Mouse (Mus musculus) C2C12 (cell line): ENCODE data around the gene 4933427D14Rik. TPM values are rescaled to one million over a fixed set of nuclear protein-coding genes. Genes with fewer than 3 reads are reported as not detected.

Experiments used
- H3K27me3 ChIP-seq: one replicate; pipeline ENCODE4 v1.6.1; 2011; ENCODE audit not compliant: control insufficient read depth, insufficient read depth, insufficient read length
- H3K36me3 ChIP-seq: one replicate; pipeline ENCODE4 v1.6.1; 2011; ENCODE audit not compliant: control insufficient read depth, insufficient read depth
- H3K4me3 ChIP-seq: one replicate; pipeline ENCODE4 v1.5.1; 2011; ENCODE audit warnings: mild to moderate bottlenecking, control low read depth; ENCODE audit not compliant: poor library complexity, insufficient read depth, severe bottlenecking
- H3K79me2 ChIP-seq: one replicate; pipeline ENCODE4 v1.6.1; 2011; ENCODE audit not compliant: control insufficient read depth, insufficient read depth
- H3K79me3 ChIP-seq: one replicate; pipeline ENCODE4 v1.6.1; 2011; ENCODE audit warnings: low read depth, control low read depth
- H3ac ChIP-seq: one replicate; pipeline ENCODE3; 2011; ENCODE audit warnings: low read depth; ENCODE audit not compliant: control insufficient read depth, insufficient read length
- CEBPB ChIP-seq: IDR thresholded peaks from one replicate; pipeline ENCODE4 v1.6.1; 2011; ENCODE audit warnings: low read depth, mild to moderate bottlenecking, control low read depth, moderate library complexity
- CTCF ChIP-seq: IDR thresholded peaks from one replicate; pipeline ENCODE4 v1.5.1; 2011; ENCODE audit not compliant: control insufficient read depth, insufficient read depth, insufficient read length
- FOSL1 ChIP-seq: IDR thresholded peaks from one replicate; pipeline ENCODE4 v1.8.0; 2011; ENCODE audit warnings: mild to moderate bottlenecking, low read length; ENCODE audit not compliant: poor library complexity, insufficient read depth, severe bottlenecking
- MAX ChIP-seq: IDR thresholded peaks from one replicate; pipeline ENCODE4 v1.6.1; 2011; ENCODE audit warnings: mild to moderate bottlenecking, control low read depth
- MYOD1 ChIP-seq: IDR thresholded peaks from one replicate; pipeline ENCODE4 v1.6.1; 2011; ENCODE audit warnings: low read depth; ENCODE audit not compliant: control insufficient read depth, insufficient read length
- MYOG ChIP-seq: IDR thresholded peaks from one replicate; pipeline ENCODE4 v1.6.1; 2011; ENCODE audit not compliant: control insufficient read depth, insufficient read length; ENCODE audit errors: extremely low read depth
- USF1 ChIP-seq: IDR thresholded peaks from one replicate; pipeline ENCODE4 v1.6.1; 2011; ENCODE audit warnings: low read depth, mild to moderate bottlenecking, control low read depth, moderate library complexity
- polyA plus RNA-seq: library from polyadenylated mRNA; unstranded; fragments of >200 nt; fragmentation: generic; extraction: Trizol; gene quantifications from one replicate; pipeline ENCODE4 v1.2.1, GENCODE M21; 2012; ENCODE audit warnings: missing spikeins

The 4933427D14Rik gene
- polyA plus RNA-seq, 1 experiment: 3.4 TPM

DNA sequence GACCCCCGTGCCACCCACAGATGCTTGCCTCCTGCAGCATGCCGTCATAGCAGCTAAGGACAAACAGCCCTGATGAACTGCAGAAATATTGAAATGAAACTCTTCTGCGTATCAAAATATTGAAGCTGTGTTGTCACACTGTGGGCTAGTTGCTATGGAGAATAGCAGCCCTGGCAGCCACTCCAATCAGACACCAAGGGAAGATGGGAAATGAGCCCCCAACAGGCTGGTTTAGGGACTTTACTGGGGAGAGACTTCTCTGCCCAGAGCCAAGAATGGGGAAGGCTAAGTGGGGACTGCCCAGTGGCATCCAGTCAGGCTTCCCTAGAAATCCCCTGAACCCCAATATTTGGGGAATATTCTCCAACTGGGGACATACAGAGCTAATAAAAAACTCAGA, 88.6 kb downstream of the 4933427D14Rik start:
- Histone ChIP-seq H3ac (no peak overlapping the region), H3K36me3 (no peaks in the 10 kb centered on the region), H3K79me2 (no peaks in the 10 kb centered on the region), H3K79me3 (no peaks in the 10 kb centered on the region), H3K4me3 (no peak overlapping the region), H3K27me3 (peaks cover 25% of the 10 kb centered on the region)
- TF ChIP-seq MAX: no peak
- no peak for TF ChIP-seq CEBPB
- no peak for TF ChIP-seq USF1
- TF ChIP-seq CTCF: no peak
- TF ChIP-seq MYOD1: no peak
- no peak for TF ChIP-seq MYOG
- no peak for TF ChIP-seq FOSL1

DNA sequence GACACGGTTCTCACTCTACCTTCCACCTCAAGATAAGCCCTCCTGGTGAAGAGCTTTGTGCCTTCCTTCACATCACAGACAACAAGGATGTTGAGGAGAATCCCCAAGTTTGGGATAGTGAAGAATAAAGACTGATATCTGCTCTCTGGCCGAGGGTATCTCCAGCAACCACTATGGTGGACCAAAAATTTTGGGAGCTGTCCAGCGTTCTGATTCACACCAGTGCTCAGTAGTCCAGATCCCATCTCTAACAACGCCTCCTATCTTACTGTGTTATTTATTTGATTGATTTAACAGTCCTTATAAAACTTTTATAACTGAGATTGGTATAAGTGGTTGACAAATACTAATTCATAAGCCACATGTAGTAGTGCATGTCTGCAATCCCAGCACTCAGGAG, 94.0 kb downstream of the 4933427D14Rik start:
- H3K79me3 ChIP-seq: no peaks in the 10 kb centered on the region
- H3ac ChIP-seq: no peak overlapping the region
- H3K36me3 ChIP-seq: no peaks in the 10 kb centered on the region
- H3K27me3 ChIP-seq: peaks cover 7% of the 10 kb centered on the region
- H3K79me2 ChIP-seq: no peaks in the 10 kb centered on the region
- H3K4me3 ChIP-seq: no peak overlapping the region
- TF ChIP-seq MAX (no peak), MYOD1 (no peak), FOSL1 (no peak), USF1 (no peak), CEBPB (no peak), CTCF (no peak), MYOG (no peak)

DNA sequence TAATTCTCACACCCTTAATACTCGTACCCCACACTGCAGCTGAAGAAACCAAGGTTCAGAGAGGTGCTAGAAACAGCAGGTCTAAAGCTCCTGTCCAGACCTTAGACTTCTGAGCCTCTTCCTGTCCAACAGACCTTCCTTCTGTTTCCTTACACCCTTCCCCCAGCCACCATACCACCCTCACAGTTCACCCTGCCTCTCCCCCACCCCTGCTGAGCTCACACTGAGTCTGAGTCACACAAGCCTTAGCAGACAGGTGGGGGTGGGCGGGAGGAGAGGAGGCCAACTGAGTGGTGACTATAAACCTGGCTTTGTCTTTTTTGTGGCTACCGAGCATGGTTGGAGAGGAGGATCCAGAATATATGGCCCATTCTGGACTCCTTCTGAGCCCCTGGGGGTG, 96.5 kb downstream of the 4933427D14Rik start:
- TF ChIP-seq FOSL1 (no peak), MYOG (no peak), MYOD1 (no peak), MAX (no peak), USF1 (no peak), CTCF (no peak), CEBPB (no peak)
- Histone ChIP-seq H3ac (no peak overlapping the region), H3K4me3 (no peak overlapping the region), H3K36me3 (no peaks in the 10 kb centered on the region), H3K27me3 (no peaks in the 10 kb centered on the region), H3K79me2 (no peaks in the 10 kb centered on the region), H3K79me3 (no peaks in the 10 kb centered on the region)

DNA sequence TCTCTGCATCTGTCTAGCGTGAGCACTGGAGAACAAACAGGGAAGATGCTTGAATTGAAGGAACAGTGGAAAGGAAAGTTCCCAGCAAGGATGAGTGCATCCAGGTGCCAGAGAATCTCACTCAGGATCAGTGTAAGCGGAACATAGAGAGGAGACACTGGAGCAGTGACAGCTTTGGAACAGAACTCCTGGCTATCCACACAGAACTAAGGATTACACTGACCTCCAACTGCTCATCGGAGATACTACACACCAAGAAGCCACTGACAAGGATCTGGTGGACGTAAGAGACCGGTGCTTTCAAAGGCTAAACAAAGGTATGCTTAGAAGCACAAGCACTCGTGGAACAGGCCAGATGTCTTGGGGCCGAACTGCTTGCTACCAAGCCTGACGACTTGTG, 103.0 kb downstream of the 4933427D14Rik start:
- TF ChIP-seq FOSL1 (no peak), MAX (no peak), CEBPB (no peak)
- peaks cover 17% of the 10 kb centered on the region for H3K27me3 ChIP-seq
- H3ac ChIP-seq: no peak overlapping the region
- H3K36me3 ChIP-seq: no peaks in the 10 kb centered on the region
- no peaks in the 10 kb centered on the region for H3K79me2 ChIP-seq
- H3K79me3 ChIP-seq: no peaks in the 10 kb centered on the region
- H3K4me3 ChIP-seq: no peak overlapping the region

Other genes starting within 250 kb of the 4933427D14Rik start
- 0.21 TPM for gene Aipl1, start 169.9 kb downstream of the 4933427D14Rik start, polyA plus RNA-seq
- 156 TPM for gene Pimreg, start 165.4 kb downstream of the 4933427D14Rik start, polyA plus RNA-seq
- gene Pitpnm3, start 71.7 kb downstream of the 4933427D14Rik start, polyA plus RNA-seq: 0.02 TPM
- gene Gm43951, start 619 bp downstream of the 4933427D14Rik start, polyA plus RNA-seq: 0.25 TPM
- 120 TPM for gene Txndc17, start 88 bp upstream of the 4933427D14Rik start, polyA plus RNA-seq
- 17.8 TPM for gene Med31, start 8.1 kb upstream of the 4933427D14Rik start, polyA plus RNA-seq
- 0.16 TPM for gene Slc13a5, start 59.8 kb upstream of the 4933427D14Rik start, polyA plus RNA-seq
- gene Xaf1, start 94.2 kb upstream of the 4933427D14Rik start, polyA plus RNA-seq: 1.2 TPM
- gene Fbxo39, start 107.0 kb upstream of the 4933427D14Rik start, polyA plus RNA-seq: not detected
- not detected for gene Tekt1, start 155.0 kb upstream of the 4933427D14Rik start, polyA plus RNA-seq
- 0.04 TPM for gene Smtnl2, start 204.3 kb upstream of the 4933427D14Rik start, polyA plus RNA-seq
- not detected for gene Ggt6, start 228.1 kb upstream of the 4933427D14Rik start, polyA plus RNA-seq
- gene Mybbp1a, start 233.9 kb upstream of the 4933427D14Rik start, polyA plus RNA-seq: 230 TPM